Mouse (Mus musculus): ENCODE measurements around the gene Egfl7.

DNA sequence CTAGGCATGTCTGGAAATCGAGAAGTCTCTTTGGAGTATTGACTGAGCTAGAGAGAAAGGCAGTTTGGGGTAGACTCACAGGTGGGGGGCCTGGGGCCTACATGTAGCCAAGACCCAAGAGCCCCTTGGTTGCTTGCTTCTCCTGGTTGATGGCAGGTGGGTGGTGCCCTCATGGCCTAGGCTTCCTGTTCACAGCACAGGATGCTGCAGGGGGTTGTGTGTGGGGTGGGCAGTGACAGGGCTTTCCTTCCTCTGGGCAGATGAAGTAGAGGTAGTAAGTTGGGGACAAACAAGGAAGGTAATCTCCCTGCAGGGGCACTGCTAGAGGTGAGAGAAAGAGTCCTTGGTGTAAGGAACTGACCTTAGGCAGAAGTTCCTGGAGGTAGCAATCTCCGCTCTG, 27.7 kb upstream of the Egfl7 start:
- TF ChIP-seq POLR2A (IDR thresholded peaks at IDR 0.05; ENCODE audit: low read depth, low read length) (no peak), CTCF (IDR thresholded peaks at IDR 0.05; ENCODE audit: extremely low read depth, insufficient read length, insufficient replicate concordance, low read depth, low read length) (no peak)

Measured in small intestine, adult 2 months (tissue).